Mouse (Mus musculus) CH12.LX (cell line): ENCODE measurements around the gene Fgfr2. TPM values are rescaled to one million over a fixed set of nuclear protein-coding genes. Genes with fewer than 3 reads are reported as not detected.

Source experiments
- DNase-seq: peaks from one replicate; pipeline ENCODE4 v3.0.0-alpha.2; 2013; ENCODE audit errors: extremely low read depth
- H3K27ac ChIP-seq: 2 replicates; pipeline ENCODE4 v1.5.1; 2012; ENCODE audit warnings: low read depth, mild to moderate bottlenecking, control low read depth, moderate library complexity; ENCODE audit not compliant: insufficient read depth
- H3K27me3 ChIP-seq: replicated peaks from 2 replicates; pipeline ENCODE3; 2012; ENCODE audit warnings: inconsistent platforms
- H3K36me3 ChIP-seq, 2 experiments: replicated peaks in 1 of 2; 2 replicates each; pipeline versions ENCODE3 to v1.6.1; 2012; ENCODE audit warnings: inconsistent platforms in 1 of 2, low read length in 1 of 2, mild to moderate bottlenecking in 1 of 2, mixed read lengths in 1 of 2, moderate library complexity in 1 of 2; ENCODE audit not compliant: control insufficient read depth in 1 of 2, insufficient read depth in 1 of 2
- H3K4me1 ChIP-seq, 2 experiments: 2 replicates each; pipeline ENCODE4 v1.6.1; 2012; ENCODE audit warnings: inconsistent platforms in 1 of 2, moderate library complexity in 1 of 2; ENCODE audit not compliant: insufficient read depth in 2 of 2, control insufficient read depth in 1 of 2
- H3K4me2 ChIP-seq: 2 replicates; pipeline ENCODE4 v1.6.1; 2012; ENCODE audit warnings: low read depth, mild to moderate bottlenecking, control low read depth; ENCODE audit not compliant: poor library complexity, insufficient read depth, severe bottlenecking
- H3K4me3 ChIP-seq, 3 experiments: fragments of 150-350 bp in 1 of 3; sonication (generic) in 1 of 3; replicated peaks in 1 of 3; 2 replicates each; pipeline versions ENCODE3 to v1.5.1; 2011 to 2012; ENCODE audit warnings: low read depth in 2 of 3, low read length in 2 of 3, mild to moderate bottlenecking in 2 of 3, moderate library complexity in 2 of 3, control low read depth in 1 of 3, improper control_type of control experiment in 1 of 3, inconsistent platforms in 1 of 3, mixed read lengths in 1 of 3; ENCODE audit not compliant: poor library complexity in 1 of 3
- H3K79me2 ChIP-seq: replicated peaks from 2 replicates; pipeline ENCODE4 v1.6.1; 2012; ENCODE audit warnings: mild to moderate bottlenecking, moderate library complexity; ENCODE audit not compliant: control insufficient read depth, poor library complexity, insufficient read depth, severe bottlenecking; ENCODE audit errors: extremely low read depth
- H3K9ac ChIP-seq: 2 replicates; pipeline ENCODE4 v1.6.1; 2012; ENCODE audit warnings: low read depth, mild to moderate bottlenecking, control low read depth, moderate library complexity; ENCODE audit not compliant: insufficient read depth
- H3K9me3 ChIP-seq: replicated peaks from 2 replicates; pipeline ENCODE3; 2012; ENCODE audit warnings: low read length, inconsistent platforms, mixed read lengths
- BHLHE40 ChIP-seq: IDR thresholded peaks from 2 replicates; pipeline ENCODE4 v1.6.1; 2011; ENCODE audit warnings: mild to moderate bottlenecking, low read depth, low read length, improper control_type of control experiment
- CHD1 ChIP-seq: IDR thresholded peaks from 2 replicates; pipeline ENCODE4 v1.6.1; 2012; ENCODE audit warnings: low read depth, low read length, improper control_type of control experiment, inconsistent platforms
- CHD2 ChIP-seq: IDR thresholded peaks from 2 replicates; pipeline ENCODE4 v1.6.1; 2011; ENCODE audit warnings: low read length, improper control_type of control experiment
- CTCF ChIP-seq, 2 experiments: IDR thresholded peaks in 1 of 2; conservative IDR thresholded peaks in 1 of 2; 2 replicates each; pipeline ENCODE4 v1.5.1; 2011 to 2012; ENCODE audit warnings: low read depth in 2 of 2, low read length in 2 of 2, improper control_type of control experiment in 1 of 2, inconsistent platforms in 1 of 2, mild to moderate bottlenecking in 1 of 2, moderate library complexity in 1 of 2
- E2F4 ChIP-seq: IDR thresholded peaks from 2 replicates; pipeline ENCODE4 v1.6.1; 2011; ENCODE audit warnings: low read depth, low read length, improper control_type of control experiment; ENCODE audit not compliant: insufficient replicate concordance
- ETS1 ChIP-seq: conservative IDR thresholded peaks from 2 replicates; pipeline ENCODE4 v1.6.1; 2012; ENCODE audit warnings: low read depth, mild to moderate bottlenecking, inconsistent platforms, low read length, improper control_type of control experiment, moderate library complexity
- GABPA ChIP-seq: IDR thresholded peaks from 2 replicates; pipeline ENCODE4 v1.6.1; 2012; ENCODE audit warnings: low read depth, low read length, improper control_type of control experiment, inconsistent platforms; ENCODE audit not compliant: insufficient replicate concordance
- HCFC1 ChIP-seq: IDR thresholded peaks from 2 replicates; pipeline ENCODE4 v1.6.1; 2012; ENCODE audit warnings: low read depth, mild to moderate bottlenecking, inconsistent platforms, low read length, improper control_type of control experiment
- IRF4 ChIP-seq: IDR thresholded peaks from 2 replicates; pipeline ENCODE4 v1.6.1; 2014; ENCODE audit warnings: low read depth, mild to moderate bottlenecking, inconsistent platforms, low read length, improper control_type of control experiment
- JUN ChIP-seq: IDR thresholded peaks from 2 replicates; pipeline ENCODE4 v1.6.1; 2011; ENCODE audit warnings: low read depth, mild to moderate bottlenecking, low read length, improper control_type of control experiment, moderate library complexity; ENCODE audit not compliant: insufficient read depth
- MXI1 ChIP-seq: IDR thresholded peaks from 2 replicates; pipeline ENCODE4 v1.6.1; 2011; ENCODE audit warnings: mild to moderate bottlenecking, low read depth, low read length, improper control_type of control experiment
- NRF1 ChIP-seq: IDR thresholded peaks from 2 replicates; pipeline ENCODE4 v1.6.1; 2014; ENCODE audit warnings: low read depth, mild to moderate bottlenecking, inconsistent platforms, low read length, improper control_type of control experiment, moderate library complexity
- POLR2A ChIP-seq: IDR thresholded peaks from 2 replicates; pipeline ENCODE4 v1.6.1; 2011; ENCODE audit warnings: low read depth, mild to moderate bottlenecking, improper control_type of control experiment, low read length
- POLR2AphosphoS2 ChIP-seq: IDR thresholded peaks from 2 replicates; pipeline ENCODE4 v1.6.1; 2011; ENCODE audit warnings: low read depth, low read length, improper control_type of control experiment
- SMC3 ChIP-seq: IDR thresholded peaks from 2 replicates; pipeline ENCODE4 v1.6.1; 2011; ENCODE audit warnings: low read depth, low read length, improper control_type of control experiment
- TBP ChIP-seq: conservative IDR thresholded peaks from 2 replicates; pipeline ENCODE4 v1.6.1; 2011; ENCODE audit warnings: low read depth, low read length, improper control_type of control experiment
- TCF12 ChIP-seq: IDR thresholded peaks from 2 replicates; pipeline ENCODE4 v1.6.1; 2014; ENCODE audit warnings: low read depth, mild to moderate bottlenecking, inconsistent platforms, low read length, improper control_type of control experiment
- USF1 ChIP-seq: IDR thresholded peaks from 2 replicates; pipeline ENCODE4 v1.6.1; 2014; ENCODE audit warnings: low read depth, mild to moderate bottlenecking, inconsistent platforms, low read length, improper control_type of control experiment
- ZC3H11A ChIP-seq: IDR thresholded peaks from 2 replicates; pipeline ENCODE4 v1.6.1; 2012; ENCODE audit warnings: low read depth, mild to moderate bottlenecking, inconsistent platforms, low read length, improper control_type of control experiment
- ZNF384 ChIP-seq: IDR thresholded peaks from 2 replicates; pipeline ENCODE4 v1.6.1; 2012; ENCODE audit warnings: low read depth, low read length, improper control_type of control experiment, inconsistent platforms
- dilution Hi-C: fragments of 300-500 bp; cut with MboI; formaldehyde crosslinking; loops from 2 replicates; pipeline ENCODE4 v1.14.3; 2020; ENCODE audit warnings: low sequenced_read_pairs; ENCODE audit not compliant: extremely low pct_unique_long_range_greater_than_20kb, extremely low pct_ligation_motif_present
- in situ Hi-C: fragments of 300-500 bp; cut with MboI; formaldehyde crosslinking; loops from 3 replicates; pipeline ENCODE4 v1.14.3; 2019; ENCODE audit warnings: low sequenced_read_pairs, low pct_ligation_motif_present, low pct_unique_long_range_greater_than_20kb, mixed read lengths
- polyA plus RNA-seq: library from polyadenylated mRNA; unstranded; fragments of >175 nt; gene quantifications from 2 replicates; pipeline ENCODE4 v1.2.1, GENCODE M21; 2012; ENCODE audit warnings: low read depth; ENCODE audit not compliant: insufficient read length
- total RNA-seq, 2 experiments: library from RNA; depleted of rRNA; stranded (reverse); fragments of 300-350 nt in 1 of 2; fragments of >200 nt in 1 of 2; gene quantifications; 2 replicates each; pipeline ENCODE4 v1.2.3; 2012 to 2014

Fgfr2 gene
- total and polyA plus RNA-seq, 3 experiments, result not detected

DNA sequence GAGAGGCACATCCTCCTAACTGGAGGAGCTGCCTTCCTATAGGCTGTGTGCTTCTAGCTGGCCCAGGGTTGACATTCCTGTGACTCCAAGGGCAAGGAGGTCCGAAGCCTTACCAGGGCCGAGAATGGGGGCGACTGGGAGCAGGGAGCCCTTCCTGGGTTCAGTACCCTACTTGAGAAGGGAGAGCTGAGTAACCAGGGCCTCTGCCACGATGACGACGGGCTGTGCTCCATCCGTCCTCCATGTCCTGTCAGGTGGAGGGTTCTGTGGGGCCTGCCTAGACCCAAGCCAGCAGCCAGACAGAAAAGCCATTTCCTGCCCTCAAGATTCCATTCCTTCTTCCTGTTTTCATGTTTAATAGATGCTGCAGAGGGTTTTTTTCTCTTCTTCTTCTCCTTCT, 463.5 kb downstream of the Fgfr2 start:
- no peak overlapping the region for H3K4me3 ChIP-seq
- no peaks in the 10 kb centered on the region for H3K27me3 ChIP-seq
- no peak overlapping the region for H3K4me2 ChIP-seq
- no peaks in the 10 kb centered on the region for H3K79me2 ChIP-seq
- dilution Hi-C loops (no loop called here), in situ Hi-C loops (no loop called here)
- H3K27ac ChIP-seq, result no peak overlapping the region
- H3K36me3 ChIP-seq, result no peaks in the 10 kb centered on the region
- no peak overlapping the region for H3K9ac ChIP-seq
- no peaks in the 10 kb centered on the region for H3K9me3 ChIP-seq
- DNase-seq, result no peak
- TF ChIP-seq NRF1 (no peak), CTCF (conservative IDR thresholded peaks at IDR 0.05 in 1 of 2, IDR thresholded peaks at IDR 0.05 in 1 of 2; ENCODE audit: low read depth in 2 of 2, low read length in 2 of 2) (no peak), POLR2AphosphoS2 (no peak), HCFC1 (no peak), MXI1 (no peak), CHD1 (no peak), SMC3 (no peak), ZC3H11A (no peak), TBP (no peak), ZNF384 (no peak), POLR2A (no peak), ETS1 (no peak), CHD2 (no peak), E2F4 (no peak), BHLHE40 (no peak), USF1 (no peak), GABPA (no peak), JUN (no peak)
- peaks cover 14 to 62% of the 10 kb centered on the region in 2 experiments for H3K4me1 ChIP-seq

DNA sequence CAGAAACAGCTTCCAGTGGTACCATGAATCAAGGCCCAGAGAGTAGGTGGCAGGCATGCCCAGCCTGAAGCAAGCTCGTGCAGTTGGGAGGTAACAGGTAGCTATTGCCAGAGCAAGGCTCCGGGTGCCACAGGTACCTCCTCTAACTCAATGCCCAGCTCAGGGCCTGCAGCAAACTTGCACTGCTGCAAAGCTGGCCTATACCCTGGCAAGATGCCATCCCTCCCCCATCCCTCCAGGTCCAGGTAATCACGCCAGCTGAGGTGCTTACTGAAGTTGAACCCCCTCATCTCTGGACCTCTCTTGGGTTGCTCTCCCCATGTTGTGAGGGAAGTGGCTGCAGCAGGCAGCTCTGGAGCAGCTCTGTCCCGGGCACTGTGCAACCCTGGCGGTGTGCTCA, 464.5 kb downstream of the Fgfr2 start:
- no peak for TF ChIP-seq MXI1
- TF ChIP-seq IRF4, result no peak
- no peak for TF ChIP-seq TCF12
- no peak for TF ChIP-seq TBP
- H3K27me3 ChIP-seq, result no peaks in the 10 kb centered on the region
- H3K4me1 ChIP-seq, result peaks cover 14 to 62% of the 10 kb centered on the region in 2 experiments
- dilution Hi-C loops (no loop called here), in situ Hi-C loops (no loop called here)
- no peak overlapping the region for H3K4me3 ChIP-seq
- H3K36me3 ChIP-seq, result no peaks in the 10 kb centered on the region
- H3K4me2 ChIP-seq, result no peak overlapping the region
- no peak overlapping the region for H3K9ac ChIP-seq
- H3K9me3 ChIP-seq, result no peaks in the 10 kb centered on the region
- DNase-seq, result no peak
- H3K79me2 ChIP-seq, result no peaks in the 10 kb centered on the region
- no peak overlapping the region for H3K27ac ChIP-seq
